Mouse (Mus musculus) small intestine, adult 2 months (tissue): ENCODE data around the gene Mmrn2.

ENCODE experiments used
- CTCF ChIP-seq: fragments of 200-500 bp; IDR thresholded peaks from 2 replicates; pipeline ENCODE4 v1.5.1; 2012; ENCODE audit warnings: low read depth, mild to moderate bottlenecking, control low read depth, inconsistent platforms, low read length, moderate library complexity, mixed read lengths; ENCODE audit not compliant: insufficient replicate concordance, insufficient read length; ENCODE audit errors: extremely low read depth
- POLR2A ChIP-seq: fragments of 200-500 bp; IDR thresholded peaks from 2 replicates; pipeline ENCODE4 v1.6.1; 2012; ENCODE audit warnings: low read depth, mild to moderate bottlenecking, control low read depth, inconsistent platforms, low read length, moderate library complexity

GRCm38 (mm10) chr14:34349007-34349406 is 26.3 kb upstream of the Mmrn2 start:
- TF ChIP-seq CTCF (no peak), POLR2A (no peak)
